Mouse (Mus musculus) liver, adult 2 months (tissue): Measurements from ENCODE around the gene Pla2g12b.

Experiments
- CTCF ChIP-seq: fragments of 200-500 bp; IDR thresholded peaks from 2 replicates; pipeline ENCODE4 v1.5.1; 2011; ENCODE audit warnings: low read depth, low read length, control low read depth
- POLR2A ChIP-seq: fragments of 200-500 bp; IDR thresholded peaks from 2 replicates; pipeline ENCODE4 v1.6.1; 2011; ENCODE audit warnings: low read length, control low read depth; ENCODE audit not compliant: insufficient read depth; ENCODE audit errors: extremely low read depth

GRCm38 (mm10) chr10:59369426-59369825 is 34.0 kb upstream of the Pla2g12b start:
- TF ChIP-seq POLR2A, result no peak
- TF ChIP-seq CTCF, result no peak
